Mouse (Mus musculus): ENCODE results near the gene Cdc42.

Gene Cdc42

DNA sequence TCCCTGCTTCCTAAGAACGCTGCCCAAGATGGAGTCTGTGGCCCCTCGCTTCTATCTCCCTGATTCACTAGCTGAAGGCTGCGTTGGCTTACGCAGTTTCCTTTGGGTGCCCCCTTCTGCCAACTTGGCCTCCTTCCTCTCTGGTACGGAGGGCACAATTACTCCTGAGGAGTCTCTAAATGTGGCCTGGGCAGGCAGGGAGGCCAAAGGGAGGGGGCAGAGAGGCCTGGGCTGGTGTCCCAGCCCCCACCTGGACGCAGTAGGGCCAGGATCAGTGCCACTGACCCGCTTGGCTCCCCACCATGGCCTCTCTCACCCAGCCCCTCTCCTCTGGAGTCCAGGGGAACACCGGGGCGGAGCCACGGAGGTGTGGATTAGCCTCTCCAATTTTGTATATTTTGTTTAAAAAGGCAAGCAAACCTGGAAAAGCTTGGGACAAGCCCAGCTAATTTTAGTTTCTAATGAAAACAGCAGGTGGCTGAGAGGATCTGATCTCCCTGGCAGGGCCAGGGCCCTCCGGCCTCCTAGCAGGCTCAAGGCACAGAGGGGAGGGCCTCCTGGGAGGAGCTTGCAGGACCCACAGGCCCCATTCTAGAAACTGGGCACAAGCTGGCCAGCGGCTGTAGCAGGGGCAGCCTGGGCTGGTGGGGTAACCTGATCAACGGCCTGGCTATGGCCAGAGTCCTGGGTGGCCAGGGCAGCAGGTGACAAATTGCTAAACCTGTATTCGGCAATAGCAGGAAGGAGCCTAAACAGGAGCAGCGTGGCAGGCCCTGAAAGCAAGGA is 71.5 kb downstream of the Cdc42 start:
- DNase-seq (ENCODE audit: low spot score) = no peak

DNA sequence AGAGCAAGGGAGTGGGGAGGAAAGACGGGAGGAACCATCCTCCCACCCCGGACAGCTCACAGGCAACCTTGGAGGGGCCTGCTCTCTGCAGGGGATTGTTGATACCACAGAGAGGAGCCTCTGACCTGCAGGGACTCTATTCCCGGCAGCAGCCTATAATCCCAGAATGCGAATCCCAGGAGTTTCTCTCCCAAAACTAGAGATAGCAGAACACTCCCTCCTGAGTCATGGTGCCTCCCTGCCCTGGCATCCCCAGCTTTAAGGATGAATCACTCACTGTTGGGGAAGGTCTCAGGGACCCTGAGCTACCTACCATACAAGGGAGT is 74.2 kb downstream of the Cdc42 start:
- DNase-seq (ENCODE audit: low spot score) = no peak

- no peak for DNase-seq (ENCODE audit: low spot score)
Observed at GRCm38 (mm10) chr4:137282584-137283406, 74.7 kb downstream of the Cdc42 start.

DNA sequence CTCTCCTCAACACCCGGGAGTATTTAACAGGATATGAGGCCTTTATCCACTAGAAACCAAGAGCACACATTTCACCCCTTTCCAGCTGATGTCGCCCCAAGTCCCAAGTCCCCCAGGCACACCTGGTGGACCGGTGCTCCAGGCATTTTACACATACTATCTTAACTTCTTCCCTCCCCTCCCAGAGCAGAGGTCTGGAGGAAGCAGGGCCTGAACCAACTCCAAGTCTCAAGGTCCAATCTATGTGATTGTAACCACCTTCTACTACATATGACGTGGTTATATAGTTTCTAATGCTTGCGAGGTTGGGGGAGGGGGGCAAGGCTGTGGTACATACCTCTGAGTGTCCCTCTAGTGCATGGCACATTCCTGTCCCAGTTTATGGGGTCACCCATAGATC is 75.4 kb downstream of the Cdc42 start:
- no peak for DNase-seq (ENCODE audit: low spot score)

DNA sequence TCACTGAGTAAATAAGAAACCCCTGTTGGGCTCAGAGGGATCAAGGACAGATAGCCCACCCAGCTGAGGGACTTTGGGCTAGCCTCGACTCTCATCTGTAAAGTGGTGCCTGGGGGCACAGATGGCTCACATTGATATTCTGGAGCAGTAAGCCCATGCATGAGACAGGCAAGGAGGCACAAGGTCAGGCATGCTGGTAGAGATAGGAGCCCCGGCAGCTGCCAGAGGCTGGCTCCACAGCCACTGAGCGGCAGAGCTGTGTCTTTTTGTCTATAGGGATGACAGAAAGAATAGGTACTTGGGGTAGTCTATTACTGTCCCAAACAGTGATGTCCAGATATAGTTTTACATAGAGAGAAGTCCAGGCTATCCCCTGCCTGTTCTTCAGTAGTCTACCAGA is 76.2 kb downstream of the Cdc42 start:
- DNase-seq (ENCODE audit: low spot score) = no peak

DNA sequence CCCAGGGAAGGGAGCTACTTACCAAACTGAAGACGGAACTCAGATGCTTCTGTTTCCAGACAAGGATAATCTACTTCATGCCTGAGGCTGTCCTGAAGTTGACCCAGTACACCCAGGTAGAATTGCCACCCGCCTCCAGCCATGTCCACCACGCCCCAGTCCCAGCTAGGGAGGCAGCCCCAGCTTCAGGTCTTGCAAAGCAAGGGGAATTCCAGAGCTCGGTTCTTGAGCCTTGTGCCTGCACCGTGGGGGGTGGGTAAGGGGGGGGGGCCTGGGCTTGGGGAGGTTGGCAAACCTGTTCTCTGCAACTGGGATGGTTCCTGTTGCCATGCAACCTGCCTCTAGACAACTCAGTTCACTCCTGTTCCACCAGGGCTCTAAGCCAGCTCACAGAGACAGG is 78.2 kb downstream of the Cdc42 start:
- no peak for DNase-seq (ENCODE audit: low spot score)

GRCm38 (mm10) chr4:137278144-137279040 is 79.1 kb downstream of the Cdc42 start:
- no peak for DNase-seq (ENCODE audit: low spot score)

DNA sequence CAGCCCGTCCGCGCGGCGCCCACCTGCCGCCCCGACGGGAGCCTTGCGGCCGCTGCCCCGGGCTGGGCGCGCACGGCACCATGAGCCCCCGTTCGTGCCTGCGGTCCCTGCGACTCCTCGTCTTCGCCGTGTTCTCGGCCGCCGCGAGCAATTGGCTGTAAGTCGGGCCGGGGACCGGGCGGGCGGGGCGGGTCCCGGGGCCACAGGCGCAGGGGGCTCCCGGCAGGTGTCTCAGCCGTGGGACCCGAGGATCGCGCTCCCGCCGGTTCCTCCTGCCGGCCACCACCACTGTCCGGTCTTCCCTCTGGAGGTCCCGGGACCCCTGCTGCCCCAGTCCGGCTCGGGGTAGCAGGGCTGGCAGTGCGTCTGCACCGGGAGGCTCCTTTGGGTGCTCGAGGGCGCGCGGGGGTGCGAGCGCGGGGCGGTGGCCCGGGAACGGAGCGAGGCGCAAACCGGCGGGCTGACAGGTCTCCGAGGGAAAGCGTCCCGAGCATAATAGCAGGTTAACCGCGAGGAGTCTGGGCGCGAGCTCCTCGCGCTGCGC is 79.8 kb downstream of the Cdc42 start:
- DNase-seq (ENCODE audit: low spot score) = no peak

GRCm38 (mm10) chr4:137277166-137277513 is 80.4 kb downstream of the Cdc42 start, which contains the start of gene Wnt4:
Gene Wnt4 (plus strand): TSS chr4:137277489.
- no peak for DNase-seq (ENCODE audit: low spot score)

- no peak for DNase-seq (ENCODE audit: low spot score)
Observed at GRCm38 (mm10) chr4:137276443-137277165, 80.9 kb downstream of the Cdc42 start.

DNA sequence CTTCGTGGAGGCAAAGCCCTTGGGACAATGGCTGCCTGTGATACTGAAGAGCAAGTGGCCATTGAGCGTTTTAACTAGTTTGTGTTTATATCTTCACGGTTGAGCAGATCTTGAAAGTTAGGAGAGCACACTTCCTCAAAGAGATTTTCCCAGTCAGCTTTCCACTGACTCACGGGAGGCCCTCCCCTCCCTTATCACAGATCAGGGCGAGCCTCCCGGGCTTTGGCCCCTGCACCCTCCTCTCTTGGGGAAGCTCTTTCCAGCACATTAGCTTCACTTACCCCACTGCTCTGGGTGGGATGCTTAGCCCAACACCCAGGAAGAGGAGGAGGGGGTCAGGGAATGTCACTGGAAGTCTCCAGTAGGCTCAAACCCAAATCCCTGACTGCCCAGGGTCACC is 83.2 kb downstream of the Cdc42 start:
- no peak for DNase-seq (ENCODE audit: low spot score)

- DNase-seq (ENCODE audit: low spot score) = no peak
Observed at GRCm38 (mm10) chr4:137271856-137272255, 85.7 kb downstream of the Cdc42 start.
